Mouse (Mus musculus): Measurements from ENCODE around the gene Pard3.

DNA sequence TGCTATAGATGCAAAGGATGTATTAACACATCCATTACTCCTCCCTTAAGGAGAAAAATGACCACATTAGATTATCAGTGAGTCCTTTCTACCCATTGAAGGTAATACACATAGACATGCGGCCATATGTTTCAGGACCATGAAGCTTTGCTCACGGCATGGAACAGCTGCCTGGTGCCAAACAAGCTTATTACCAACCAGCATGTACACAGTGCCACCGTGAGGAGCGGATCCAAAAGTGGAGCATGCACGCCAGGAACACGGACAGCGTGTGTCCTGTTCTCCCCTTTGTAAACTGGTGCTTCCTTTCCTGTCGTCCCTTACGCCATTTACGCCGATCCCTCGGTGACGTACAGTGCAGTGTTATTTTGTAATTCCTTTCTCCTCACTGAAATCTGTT, 232.2 kb downstream of the Pard3 start:
- no peak for TF ChIP-seq CTCF (IDR thresholded peaks at IDR 0.05; ENCODE audit: borderline replicate concordance, extremely low read depth, insufficient read depth, insufficient read length)
- TF ChIP-seq POLR2A (IDR thresholded peaks at IDR 0.05; ENCODE audit: borderline replicate concordance, extremely low read depth, insufficient read depth, insufficient read length, poor library complexity, severe bottlenecking), result no peak
